Mouse (Mus musculus) thymus, postnatal 4 days (tissue): ENCODE results near the gene Sgcd.

ENCODE experiments used
- DNase-seq: peaks from one replicate; pipeline ENCODE4 v3.0.0; 2021

Gene Sgcd

GRCm38 (mm10) chr11:47250301-47250700 is 738.5 kb downstream of the Sgcd start:
- no peak for DNase-seq

- DNase-seq, result no peak
Observed at GRCm38 (mm10) chr11:47248345-47248893, 740.4 kb downstream of the Sgcd start.

- no peak for DNase-seq
Observed at GRCm38 (mm10) chr11:47247703-47248344, 740.9 kb downstream of the Sgcd start.

- no peak for DNase-seq
Observed at GRCm38 (mm10) chr11:47242401-47242800, 746.4 kb downstream of the Sgcd start.

- no peak for DNase-seq
Observed at GRCm38 (mm10) chr11:47228222-47228621, 760.5 kb downstream of the Sgcd start.

- no peak for DNase-seq
Observed at GRCm38 (mm10) chr11:47224148-47224547, 764.6 kb downstream of the Sgcd start.

- no peak for DNase-seq
Observed at GRCm38 (mm10) chr11:47211531-47211930, 777.2 kb downstream of the Sgcd start.

- no peak for DNase-seq
Observed at GRCm38 (mm10) chr11:47206461-47206860, 782.3 kb downstream of the Sgcd start.

- DNase-seq, result no peak
Observed at GRCm38 (mm10) chr11:47199106-47199505, 789.7 kb downstream of the Sgcd start.

- no peak for DNase-seq
Observed at GRCm38 (mm10) chr11:47188556-47188955, 800.2 kb downstream of the Sgcd start.

- no peak for DNase-seq
Observed at GRCm38 (mm10) chr11:47174977-47175376, 813.8 kb downstream of the Sgcd start.

GRCm38 (mm10) chr11:47170926-47171625 is 817.7 kb downstream of the Sgcd start:
- DNase-seq, result no peak

GRCm38 (mm10) chr11:47167376-47167775 is 821.4 kb downstream of the Sgcd start:
- no peak for DNase-seq

- DNase-seq, result no peak
Observed at GRCm38 (mm10) chr11:47158089-47158488, 830.7 kb downstream of the Sgcd start.

GRCm38 (mm10) chr11:47156730-47157693 is 831.8 kb downstream of the Sgcd start:
- no peak for DNase-seq

- no peak for DNase-seq
Observed at GRCm38 (mm10) chr11:47154837-47155430, 833.8 kb downstream of the Sgcd start.

- no peak for DNase-seq
Observed at GRCm38 (mm10) chr11:47149607-47150006, 839.2 kb downstream of the Sgcd start.

- no peak for DNase-seq
Observed at GRCm38 (mm10) chr11:47139867-47140266, 848.9 kb downstream of the Sgcd start.

- no peak for DNase-seq
Observed at GRCm38 (mm10) chr11:47139271-47139670, 849.5 kb downstream of the Sgcd start.

- DNase-seq, result no peak
Observed at GRCm38 (mm10) chr11:47132410-47132809, 856.4 kb downstream of the Sgcd start.

- DNase-seq, result no peak
Observed at GRCm38 (mm10) chr11:47130432-47130831, 858.3 kb downstream of the Sgcd start.

GRCm38 (mm10) chr11:47129992-47130391 is 858.8 kb downstream of the Sgcd start:
- no peak for DNase-seq

GRCm38 (mm10) chr11:47129166-47129565 is 859.6 kb downstream of the Sgcd start:
- no peak for DNase-seq
